Mouse (Mus musculus) brain, embryonic 14.5 days (tissue): ENCODE data around the gene Cbfa2t2. TPM values are rescaled to one million over a fixed set of nuclear protein-coding genes. Genes with fewer than 3 reads are reported as not detected.
A peak's percentile ranks its signal among the peaks of the same experiment; 100 is the strongest.

Source experiments
- DNase-seq: peaks from one replicate; pipeline ENCODE4 v3.0.0-alpha.2; 2011; ENCODE audit warnings: low read depth
- CTCF ChIP-seq: fragments of 200-500 bp; IDR thresholded peaks from 2 replicates; pipeline ENCODE4 v1.5.1; 2012; ENCODE audit warnings: inconsistent platforms, mild to moderate bottlenecking, moderate library complexity, borderline replicate concordance; ENCODE audit not compliant: insufficient read depth, insufficient read length; ENCODE audit errors: extremely low read depth
- POLR2A ChIP-seq: fragments of 200-500 bp; IDR thresholded peaks from 2 replicates; pipeline ENCODE4 v1.6.1; 2012; ENCODE audit warnings: mild to moderate bottlenecking, inconsistent platforms, borderline replicate concordance; ENCODE audit not compliant: poor library complexity, insufficient read depth, insufficient read length, severe bottlenecking; ENCODE audit errors: extremely low read depth
- polyA plus RNA-seq: library from polyadenylated mRNA; depleted of rRNA; stranded (reverse); fragments of >200 nt; gene quantifications from 2 replicates; pipeline ENCODE4 v1.2.3, GENCODE M21; 2012; rRNA removed

Gene Cbfa2t2
- polyA plus RNA-seq, 1 experiment, result 46.3 TPM

DNA sequence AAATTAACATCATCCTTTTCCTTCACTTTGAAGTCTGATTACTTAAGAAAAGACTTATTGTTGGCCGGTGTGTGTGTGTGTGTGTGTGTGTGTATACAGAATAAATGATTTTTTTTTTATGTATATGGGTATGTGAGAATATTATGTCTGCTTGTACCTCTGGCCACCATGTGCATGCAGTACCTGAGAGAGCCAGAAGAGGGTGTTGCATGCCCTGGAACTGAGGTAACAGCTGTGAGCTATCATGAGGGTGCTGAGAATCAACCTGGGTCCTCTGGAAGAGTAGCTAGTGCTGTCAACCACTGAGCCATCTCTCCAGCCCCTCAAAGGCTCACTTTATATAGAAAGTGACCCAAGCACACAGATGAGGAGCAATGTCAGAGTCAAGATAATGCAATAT lies 145.1 kb downstream of the Cbfa2t2 start:
- no peak for DNase-seq
- TF ChIP-seq CTCF (peak; percentile 14; the same call in 1 of the 2 replicates), POLR2A (no peak)

DNA sequence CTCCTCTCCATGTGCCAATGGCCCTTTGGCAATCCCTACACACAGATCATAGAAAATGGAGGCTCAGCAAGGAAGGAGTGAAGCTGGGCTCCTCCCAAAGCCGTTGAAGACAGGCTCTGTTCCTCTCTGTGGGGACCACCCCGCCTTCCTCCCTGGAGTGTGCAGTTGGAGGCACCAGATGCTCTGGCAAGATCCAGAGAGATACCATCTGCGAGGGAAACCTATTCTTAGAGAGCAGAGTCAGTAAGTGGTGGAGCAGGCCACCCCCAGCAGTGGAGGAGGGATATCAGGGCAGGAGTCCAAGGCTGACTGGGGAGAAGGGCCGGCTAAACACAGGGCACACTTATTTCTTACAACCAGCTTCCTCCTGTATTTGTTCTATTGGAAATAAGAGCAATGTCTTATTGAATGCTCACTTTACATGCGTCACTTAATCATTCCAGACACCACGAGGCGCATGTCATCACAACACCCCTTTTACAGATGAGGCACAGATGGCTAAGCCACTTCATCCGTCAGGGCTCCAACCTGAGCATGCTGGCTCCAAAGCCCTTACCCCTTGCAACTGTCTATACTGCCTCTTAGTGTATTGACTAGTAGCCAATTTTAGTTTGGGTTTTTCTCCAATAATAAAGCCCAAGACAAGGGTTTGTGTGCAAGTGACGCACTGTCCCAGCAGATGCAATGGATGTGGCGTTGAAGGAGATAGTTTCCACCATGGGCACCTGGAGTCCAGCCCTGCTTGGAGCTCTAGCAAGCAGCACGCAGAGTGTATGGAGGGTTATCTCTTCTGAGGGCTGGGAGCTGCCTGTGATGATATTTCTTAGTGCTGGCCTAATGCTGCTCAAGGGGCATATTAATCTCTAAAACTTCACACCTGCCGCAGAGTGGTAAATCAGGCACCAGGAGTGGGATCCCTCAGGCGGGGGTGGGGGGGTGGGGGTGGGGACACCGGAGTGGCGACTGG lies 147.9 kb downstream of the Cbfa2t2 start:
- TF ChIP-seq POLR2A, result no peak
- no peak for TF ChIP-seq CTCF
- DNase-seq, result peak; percentile 95

DNA sequence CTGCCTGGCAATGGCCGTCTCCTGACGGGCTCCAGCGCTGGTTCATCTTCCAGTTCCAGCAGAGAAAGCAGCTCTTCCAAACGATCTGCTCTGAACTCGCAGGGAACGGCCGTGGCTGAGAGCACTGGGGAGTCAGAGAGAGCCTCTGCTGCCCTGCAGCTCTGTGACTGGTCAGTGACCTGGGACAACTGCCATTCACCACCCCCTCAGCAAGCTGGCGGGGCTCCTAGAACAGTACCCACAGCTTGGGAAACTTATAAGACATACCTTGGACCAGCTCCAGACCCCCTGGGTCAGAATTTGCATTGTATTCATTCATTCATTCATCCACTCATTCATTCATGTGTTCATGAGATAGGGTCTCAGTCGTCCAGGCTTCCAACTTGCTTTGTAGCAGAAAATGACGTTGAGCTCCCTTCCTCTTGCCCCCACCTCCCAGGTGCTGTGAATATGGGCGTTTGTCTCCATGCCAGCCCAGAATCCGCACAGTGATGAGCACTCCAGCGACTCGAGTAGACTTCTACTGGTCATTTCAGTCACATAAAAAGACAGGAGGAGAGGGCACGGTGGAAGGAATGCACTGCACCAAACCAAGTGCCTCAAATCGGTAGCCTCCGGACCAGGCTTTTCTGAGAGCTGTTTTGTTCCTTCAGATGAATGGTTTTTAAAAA lies 148.8 kb downstream of the Cbfa2t2 start:
- DNase-seq, result peak; percentile 32
- TF ChIP-seq CTCF, result no peak
- no peak for TF ChIP-seq POLR2A

DNA sequence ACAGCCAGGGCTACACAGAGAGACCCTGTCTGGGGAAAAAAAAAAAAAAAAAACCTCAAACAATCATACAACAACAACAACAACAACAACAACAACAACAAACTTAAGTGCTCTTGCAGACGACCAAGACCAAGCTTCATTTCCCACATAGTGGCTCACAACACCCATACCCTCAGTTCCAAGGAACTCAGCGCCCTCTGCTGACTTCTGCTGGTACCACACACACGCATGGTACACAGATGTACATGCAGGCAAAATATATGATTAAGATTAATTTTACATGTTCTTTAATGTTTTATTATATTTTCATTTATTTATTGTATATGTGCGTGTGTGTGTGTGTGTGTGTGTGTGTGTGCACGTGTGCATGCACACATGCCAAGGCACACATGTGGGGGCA lies 150.1 kb downstream of the Cbfa2t2 start:
- TF ChIP-seq POLR2A (no peak), CTCF (peak; percentile 55; the same call in 1 of the 2 replicates)
- peak; percentile 61 for DNase-seq

Other genes starting within 250 kb of the Cbfa2t2 start
- 0.21 and 0.23 TPM in 2 replicates for gene Bpifb1, start 245.7 kb upstream of the Cbfa2t2 start, polyA plus RNA-seq
- gene Bpifb5, start 212.7 kb upstream of the Cbfa2t2 start, polyA plus RNA-seq, result 0.39 and 0.49 TPM in 2 replicates
- gene Bpifb9a, start 178.6 kb upstream of the Cbfa2t2 start, polyA plus RNA-seq, result not detected in 2 replicates
- not detected in 2 replicates for gene Bpifb9b, start 129.3 kb upstream of the Cbfa2t2 start, polyA plus RNA-seq
- gene Cdk5rap1, start 63.5 kb upstream of the Cbfa2t2 start, polyA plus RNA-seq, result 16.5 and 16.6 TPM in 2 replicates
- gene Snta1, start 28.4 kb upstream of the Cbfa2t2 start, polyA plus RNA-seq, result 9.9 and 11.6 TPM in 2 replicates
- 0.40 and 0.66 TPM in 2 replicates for gene 1700003F12Rik, start 110.6 kb downstream of the Cbfa2t2 start, polyA plus RNA-seq
- 0.08 TPM in 1 of 2 replicates, not detected in the other for gene Actl10, start 115.3 kb downstream of the Cbfa2t2 start, polyA plus RNA-seq
- 11.6 and 22.0 TPM in 2 replicates for gene Necab3, start 122.4 kb downstream of the Cbfa2t2 start, polyA plus RNA-seq
- gene E2f1, start 133.4 kb downstream of the Cbfa2t2 start, polyA plus RNA-seq, result 15.0 and 19.5 TPM in 2 replicates
- gene Pxmp4, start 167.2 kb downstream of the Cbfa2t2 start, polyA plus RNA-seq, result 11.4 and 12.5 TPM in 2 replicates
- gene Zfp341, start 176.8 kb downstream of the Cbfa2t2 start, polyA plus RNA-seq, result 17.6 and 18.7 TPM in 2 replicates
- 0.22 and 0.69 TPM in 2 replicates for gene 4930519P11Rik, start 177.0 kb downstream of the Cbfa2t2 start, polyA plus RNA-seq
- 201 and 214 TPM in 2 replicates for gene Chmp4b, start 215.2 kb downstream of the Cbfa2t2 start, polyA plus RNA-seq